In the genomic region with DNA sequence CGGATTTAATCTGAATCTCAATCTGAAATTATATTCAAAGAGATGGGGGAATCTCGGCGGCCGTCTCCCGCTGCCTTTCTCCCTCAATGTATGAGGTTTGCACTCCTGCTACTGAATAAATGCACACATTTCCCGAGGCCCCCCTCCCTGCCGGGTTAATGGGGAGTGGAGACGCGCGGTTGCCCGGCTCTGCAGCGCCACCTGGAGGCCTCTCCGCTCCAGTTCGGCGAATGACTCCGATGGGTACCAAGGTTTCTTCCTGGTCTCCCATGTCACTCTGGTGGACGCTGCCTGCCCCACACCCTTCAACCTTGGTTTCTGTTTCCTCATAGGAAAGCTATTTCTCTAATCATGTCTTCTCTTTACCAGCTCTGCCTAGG, we compare ENCODE assay signal across 8 mouse cellular contexts. TPM values are rescaled to one million over a fixed set of nuclear protein-coding genes. Genes with fewer than 3 reads are reported as not detected.
A peak's percentile ranks its signal among the peaks of the same experiment; 100 is the strongest.
DNase-seq lines count a peak whose midpoint lies in the region; ATAC-seq lines count a peak whose summit lies in the region.

No protein-coding gene starts in this region.

- peaks cover 26% of the 10 kb centered on the region for H3K4me1 ChIP-seq in hindbrain, embryonic 14.5 days (replicated peaks; ENCODE audit: control insufficient read depth, insufficient read depth, low read length)

- H3K4me3 ChIP-seq in hindbrain, embryonic 14.5 days (replicated peaks; ENCODE audit: low read length), result peak overlapping the region; percentile 72

- peak; percentile 66 for ATAC-seq in hindbrain, embryonic 14.5 days (ENCODE audit: low FRiP score)

- no peaks in the 10 kb centered on the region for H3K36me3 ChIP-seq in hindbrain, embryonic 14.5 days (replicated peaks; ENCODE audit: control insufficient read depth, insufficient read depth)

- H3K4me2 ChIP-seq in hindbrain, embryonic 14.5 days (replicated peaks), result peak overlapping the region; percentile 98

- H3K27ac ChIP-seq in hindbrain, embryonic 14.5 days, result peak overlapping the region; percentile 87

- DNase-seq in WW6 (ENCODE audit: low read depth, low spot score), result peak; percentile 43
- DNase-seq in cerebellum, postnatal 36 days, result peak; percentile 96 to 97
- DNase-seq in frontal cortex, postnatal 36 days (ENCODE audit: low spot score in 2 of 2), result peak; percentile 91
- peak; percentile 88 for DNase-seq in hindbrain, embryonic 14.5 days (ENCODE audit: low spot score)
- DNase-seq in layer of hippocampus, postnatal 36 days, result peak; percentile 87 to 88
- DNase-seq in lung, postnatal 14 days, result peak; percentile 85
- DNase-seq in retina, postnatal 7 days (ENCODE audit: low read depth, low spot score), result peak; percentile 80
- DNase-seq in urinary bladder, adult 2 months (ENCODE audit: low spot score), result peak; percentile 76

- H3K9me3 ChIP-seq in hindbrain, embryonic 14.5 days (ENCODE audit: control insufficient read depth, low read length), result no peaks in the 10 kb centered on the region

- H3K27me3 ChIP-seq in hindbrain, embryonic 14.5 days (ENCODE audit: control insufficient read depth, insufficient read depth, low read length), result peaks cover 33% of the 10 kb centered on the region

- H3K9ac ChIP-seq in hindbrain, embryonic 14.5 days, result peak overlapping the region; percentile 75

- WGBS in hindbrain, embryonic 14.5 days, result under 1% methylated on average over 17 of the region's 17 CpGs

RNA-seq across cellular contexts. Expression of gene Lmo1, which starts 4.6 kb away (rescaled TPM):
- 55.2 and 64.9 TPM in 2 replicates for polyA plus RNA-seq in hindbrain, embryonic 14.5 days (2014; fragmentation: Nextera tagmentation; extraction: Ambion mirVana)
- total RNA-seq in layer of hippocampus, postnatal 36 days (2021), result 10 to 100 TPM; 64.9 to 68.3 TPM
- 155 and 164 TPM in 2 replicates for polyA plus RNA-seq in urinary bladder, adult 2 months (2012; rRNA removed)

Comparison
In these comparisons a context has a peak if more than half of its experiments do, and no peak if none do; other contexts are left out.
1. Peak in every context shown above with its lines: DNase-seq, ATAC-seq, H3K4me3 ChIP-seq and H3K27ac ChIP-seq.
2. DNase-seq: peak in every context shown above with its lines; median percentile 96 in cerebellum, postnatal 36 days; 91 in frontal cortex, postnatal 36 days; 88 in hindbrain, embryonic 14.5 days; 88 in layer of hippocampus, postnatal 36 days; 85 in lung, postnatal 14 days; 80 in retina, postnatal 7 days; 76 in urinary bladder, adult 2 months; 43 in WW6.